Mouse (Mus musculus) myocyte (in vitro differentiated cells): ENCODE results near the gene Ctsd.

Source experiments
- CEBPB ChIP-seq: IDR thresholded peaks from 2 replicates; pipeline ENCODE4 v1.6.1; 2011; ENCODE audit warnings: mild to moderate bottlenecking, moderate library complexity; ENCODE audit not compliant: poor library complexity, insufficient read depth, severe bottlenecking
- MAX ChIP-seq: IDR thresholded peaks from one replicate; pipeline ENCODE4 v1.6.1; 2011; ENCODE audit warnings: low read depth, mild to moderate bottlenecking, control low read depth
- POLR2A ChIP-seq: IDR thresholded peaks from one replicate; pipeline ENCODE4 v1.6.1; 2011; ENCODE audit warnings: low read depth, mild to moderate bottlenecking, control low read depth, moderate library complexity; ENCODE audit not compliant: insufficient read length
- TCF12 ChIP-seq: IDR thresholded peaks from one replicate; pipeline ENCODE4 v1.6.1; 2011; ENCODE audit warnings: mild to moderate bottlenecking, control low read depth; ENCODE audit not compliant: poor library complexity, insufficient read depth, severe bottlenecking
- USF1 ChIP-seq: IDR thresholded peaks from one replicate; pipeline ENCODE4 v1.6.1; 2011; ENCODE audit warnings: low read depth, mild to moderate bottlenecking, control low read depth, moderate library complexity

GRCm38 (mm10) chr7:142330271-142330724, 57.5 kb downstream of the Ctsd start:
- TF ChIP-seq TCF12 (no peak), POLR2A (no peak), MAX (no peak), CEBPB (no peak), USF1 (no peak)
